10 mouse cellular contexts compared by ENCODE assay signal in genomic region chr12:102391982-102392381, GRCm38 (mm10). TPM values are rescaled to one million over a fixed set of nuclear protein-coding genes. Genes with fewer than 3 reads are reported as not detected.
DNase-seq lines count a peak whose midpoint lies in the region; ATAC-seq and TF ChIP-seq lines count a peak whose summit lies in the region.
"Had no signal": no experiment of that assay in that cellular context is flagged by ENCODE, and none has a peak within 500 bp of the region (broad histone marks: within the 10 kb centered on the region; RNA-seq: fewer than 3 reads in every experiment).

No protein-coding gene starts in this region.

- no peaks in the 10 kb centered on the region for H3K9me3 ChIP-seq in liver, embryonic 11.5 days (ENCODE audit: control insufficient read depth, low read length)
- H3K9me3 ChIP-seq in limb, embryonic 11.5 days (ENCODE audit: control insufficient read depth, low read length) = no peaks in the 10 kb centered on the region
- H3K9me3 ChIP-seq: hindbrain, embryonic 15.5 days; neural tube, embryonic 12.5 days had no signal

- WGBS in cerebellum, adult 2 months = 73% methylated on average over 4 of the region's 4 CpGs
- 84% methylated on average over 4 of the region's 4 CpGs for WGBS in liver, adult 2 months
- 64% methylated on average over 4 of the region's 4 CpGs for WGBS in liver, embryonic 11.5 days
- WGBS in limb, embryonic 11.5 days = 60% methylated on average over 4 of the region's 4 CpGs

- H3K9ac ChIP-seq in liver, adult 2 months (ENCODE audit: low read depth, low read length) = no peak overlapping the region
- H3K9ac ChIP-seq in liver, embryonic 11.5 days (ENCODE audit: low read depth, low read length) = no peak overlapping the region
- H3K9ac ChIP-seq in limb, embryonic 11.5 days (ENCODE audit: low read length) = no peak overlapping the region
- H3K9ac ChIP-seq: hindbrain, embryonic 15.5 days; neural tube, embryonic 12.5 days had no signal

- peaks cover 5% of the 10 kb centered on the region; the same call in 1 of the 2 replicates for H3K4me1 ChIP-seq in cerebellum, adult 2 months (ENCODE audit: control insufficient read depth, insufficient read depth, low read length)
- no peaks in the 10 kb centered on the region for H3K4me1 ChIP-seq in liver, adult 2 months (ENCODE audit: control insufficient read depth, insufficient read depth, low read length)
- no peaks in the 10 kb centered on the region for H3K4me1 ChIP-seq in liver, embryonic 11.5 days (replicated peaks; ENCODE audit: control insufficient read depth, insufficient read depth, low read length)
- 0 out of 2 replicates have a peak, but pooled peaks cover 2% of the 10 kb centered on the region for H3K4me1 ChIP-seq in bone marrow macrophage, adult 2 months (ENCODE audit: control insufficient read depth, insufficient read depth, low read length)
- H3K4me1 ChIP-seq in limb, embryonic 11.5 days (ENCODE audit: control insufficient read depth, insufficient read depth, low read length) = no peaks in the 10 kb centered on the region
- H3K4me1 ChIP-seq: hindbrain, embryonic 15.5 days had no signal

- peak; percentile 62 for TF ChIP-seq CTCF in cerebellum, adult 2 months (IDR thresholded peaks at IDR 0.05; ENCODE audit: borderline replicate concordance, insufficient read depth, low read depth, low read length)
- peak; percentile 62 for TF ChIP-seq CTCF in liver, adult 2 months (IDR thresholded peaks at IDR 0.05; ENCODE audit: low read depth, low read length)
- peak; percentile 35; the same call in 1 of the 2 replicates for TF ChIP-seq CTCF in bone marrow macrophage, adult 2 months (IDR thresholded peaks at IDR 0.05; ENCODE audit: low read depth, low read length)

- TF ChIP-seq POLR2A in cerebellum, adult 2 months (IDR thresholded peaks at IDR 0.05; ENCODE audit: borderline replicate concordance, insufficient read depth, low read length) = no peak
- TF ChIP-seq POLR2A in liver, adult 2 months (IDR thresholded peaks at IDR 0.05; ENCODE audit: extremely low read depth, insufficient read depth, low read length) = no peak
- no peak for TF ChIP-seq POLR2A in bone marrow macrophage, adult 2 months (IDR thresholded peaks at IDR 0.05; ENCODE audit: borderline replicate concordance, low read depth, low read length)

- no peak for ATAC-seq in cerebellum, adult (ENCODE audit: insufficient number of reproducible peaks, low FRiP score, low TSS enrichment)
- no peak for ATAC-seq in liver, embryonic 11.5 days (replicated peaks; ENCODE audit: low FRiP score)
- ATAC-seq in limb, embryonic 11.5 days (ENCODE audit: insufficient number of reproducible peaks, low FRiP score, low TSS enrichment, low read depth) = no peak

- H3K79me2 ChIP-seq in liver, adult 2 months (ENCODE audit: control insufficient read depth, insufficient read depth, low read length) = no peaks in the 10 kb centered on the region

- H3K36me3 ChIP-seq in liver, adult 2 months (ENCODE audit: control insufficient read depth, insufficient read depth, low read length) = peaks cover 9% of the 10 kb centered on the region
- H3K36me3 ChIP-seq in liver, embryonic 11.5 days (ENCODE audit: control insufficient read depth, insufficient read depth, low read length) = no peaks in the 10 kb centered on the region; the same call in 1 of the 2 replicates
- no peaks in the 10 kb centered on the region for H3K36me3 ChIP-seq in limb, embryonic 11.5 days (ENCODE audit: control insufficient read depth, insufficient read depth, low read length)

- H3K4me2 ChIP-seq in liver, embryonic 11.5 days = no peak overlapping the region
- H3K4me2 ChIP-seq in limb, embryonic 11.5 days (ENCODE audit: low read depth, severe bottlenecking) = no peak overlapping the region
- H3K4me2 ChIP-seq: hindbrain, embryonic 15.5 days; neural tube, embryonic 12.5 days had no signal

- DNase-seq in cerebellum, adult 2 months = no peak
- peak; percentile 32 for DNase-seq in liver, adult 2 months (ENCODE audit: extremely low read depth, low read depth, low spot score)
- no peak for DNase-seq in liver, embryonic 11.5 days (ENCODE audit: low spot score)
- DNase-seq in limb, embryonic 11.5 days (ENCODE audit: low spot score) = peak; percentile 56
- DNase-seq in thymus, postnatal 4 days = peak; percentile 68
- DNase-seq in layer of hippocampus, adult 9-11 months = no peak

- no peak overlapping the region for H3K4me3 ChIP-seq in cerebellum, adult 2 months (replicated peaks; ENCODE audit: insufficient read depth, low read depth, low read length)
- H3K4me3 ChIP-seq in liver, adult 2 months (ENCODE audit: insufficient read depth, low read depth, low read length) = no peak overlapping the region
- H3K4me3 ChIP-seq in liver, embryonic 11.5 days (ENCODE audit: low read depth, low read length) = no peak overlapping the region
- H3K4me3 ChIP-seq in bone marrow macrophage, adult 2 months (ENCODE audit: insufficient read depth, low read length) = no peak overlapping the region
- no peak overlapping the region for H3K4me3 ChIP-seq in limb, embryonic 11.5 days (ENCODE audit: low read depth, low read length)
- H3K4me3 ChIP-seq: hindbrain, embryonic 15.5 days; neural tube, embryonic 12.5 days had no signal

- no peaks in the 10 kb centered on the region for H3K27me3 ChIP-seq in cerebellum, adult 2 months (ENCODE audit: control insufficient read depth, insufficient read depth, low read length)
- H3K27me3 ChIP-seq in liver, adult 2 months (ENCODE audit: control insufficient read depth, insufficient read depth, low read length) = no peaks in the 10 kb centered on the region
- no peaks in the 10 kb centered on the region for H3K27me3 ChIP-seq in liver, embryonic 11.5 days (replicated peaks; ENCODE audit: control insufficient read depth, insufficient read depth, low read length)
- no peaks in the 10 kb centered on the region for H3K27me3 ChIP-seq in limb, embryonic 11.5 days (ENCODE audit: control insufficient read depth, insufficient read depth, low read length)
- H3K27me3 ChIP-seq: hindbrain, embryonic 15.5 days; neural tube, embryonic 12.5 days had no signal

- no peak overlapping the region for H3K27ac ChIP-seq in cerebellum, adult 2 months (ENCODE audit: insufficient read depth, low read length)
- no peak overlapping the region for H3K27ac ChIP-seq in liver, adult 2 months (replicated peaks; ENCODE audit: insufficient read depth, low read depth, low read length)
- no peak overlapping the region for H3K27ac ChIP-seq in liver, embryonic 11.5 days (ENCODE audit: low read depth, low read length)
- H3K27ac ChIP-seq in bone marrow macrophage, adult 2 months (ENCODE audit: insufficient read depth, low read depth, low read length) = no peak overlapping the region
- H3K27ac ChIP-seq in limb, embryonic 11.5 days (replicated peaks; ENCODE audit: low read depth, low read length) = no peak overlapping the region
- H3K27ac ChIP-seq: hindbrain, embryonic 15.5 days; neural tube, embryonic 12.5 days had no signal

RNA-seq across cellular contexts. Expression of gene Lgmn, which starts 47.6 kb away (rescaled TPM):
- polyA plus RNA-seq in cerebellum, adult 2 months (2012; rRNA removed) = 139 and 150 TPM in 2 replicates
- 59.6 and 60.6 TPM in 2 replicates for total RNA-seq in liver, adult 2 months (2014; rRNA removed)
- polyA plus RNA-seq in liver, adult 2 months (2012; rRNA removed) = 33.5 and 48.5 TPM in 2 replicates
- polyA plus RNA-seq in liver, embryonic 11.5 days (2014; fragmentation: Nextera tagmentation; extraction: Ambion mirVana) = 59.5 and 65.8 TPM in 2 replicates
- 1,528 and 1,623 TPM in 2 replicates for polyA plus RNA-seq in bone marrow macrophage, adult 2 months (2012; ENCODE audit: insufficient read depth, insufficient read length, missing spikeins)
- polyA plus RNA-seq in limb, embryonic 11.5 days (2014; fragmentation: Nextera tagmentation; extraction: Ambion mirVana) = 48.1 and 50.0 TPM in 2 replicates

Comparison
In these comparisons a context has a peak if more than half of its experiments do, and no peak if none do; other contexts are left out.
1. DNase-seq: peak in liver, adult 2 months (single experiment), limb, embryonic 11.5 days (single experiment) and thymus, postnatal 4 days (single experiment); none in cerebellum, adult 2 months (0 of 2), liver, embryonic 11.5 days (single experiment) and layer of hippocampus, adult 9-11 months (single experiment).
2. RNA of gene Lgmn, which starts 47.6 kb away (polyA plus RNA-seq): 1,528 to 1,623 TPM in bone marrow macrophage, adult 2 months; 139 to 150 TPM in cerebellum, adult 2 months, 59.5 to 65.8 TPM in liver, embryonic 11.5 days, 48.1 to 50.0 TPM in limb, embryonic 11.5 days and 33.5 to 48.5 TPM in liver, adult 2 months; every median in the first group is over 10 times any median in the second.
3. Peak in every context shown above with its lines, with median percentiles within 50 percentile points of each other: CTCF ChIP-seq.